Mouse (Mus musculus) frontal cortex, adult (tissue): Measurements from ENCODE around the gene Kifap3.
"Not testable (repeated sequence)": the region's sequence is repeated elsewhere in the genome, so short reads cannot be mapped to it uniquely, and the experiment has no call there.

ENCODE experiments used
- ATAC-seq: cut with Nextera tagmentation; 2 replicates; pipeline ENCODE4 v1.9.2; 2017; ENCODE audit warnings: mild to moderate bottlenecking, moderate library complexity, mixed read lengths; ENCODE audit not compliant: low TSS enrichment

The Kifap3 gene

DNA sequence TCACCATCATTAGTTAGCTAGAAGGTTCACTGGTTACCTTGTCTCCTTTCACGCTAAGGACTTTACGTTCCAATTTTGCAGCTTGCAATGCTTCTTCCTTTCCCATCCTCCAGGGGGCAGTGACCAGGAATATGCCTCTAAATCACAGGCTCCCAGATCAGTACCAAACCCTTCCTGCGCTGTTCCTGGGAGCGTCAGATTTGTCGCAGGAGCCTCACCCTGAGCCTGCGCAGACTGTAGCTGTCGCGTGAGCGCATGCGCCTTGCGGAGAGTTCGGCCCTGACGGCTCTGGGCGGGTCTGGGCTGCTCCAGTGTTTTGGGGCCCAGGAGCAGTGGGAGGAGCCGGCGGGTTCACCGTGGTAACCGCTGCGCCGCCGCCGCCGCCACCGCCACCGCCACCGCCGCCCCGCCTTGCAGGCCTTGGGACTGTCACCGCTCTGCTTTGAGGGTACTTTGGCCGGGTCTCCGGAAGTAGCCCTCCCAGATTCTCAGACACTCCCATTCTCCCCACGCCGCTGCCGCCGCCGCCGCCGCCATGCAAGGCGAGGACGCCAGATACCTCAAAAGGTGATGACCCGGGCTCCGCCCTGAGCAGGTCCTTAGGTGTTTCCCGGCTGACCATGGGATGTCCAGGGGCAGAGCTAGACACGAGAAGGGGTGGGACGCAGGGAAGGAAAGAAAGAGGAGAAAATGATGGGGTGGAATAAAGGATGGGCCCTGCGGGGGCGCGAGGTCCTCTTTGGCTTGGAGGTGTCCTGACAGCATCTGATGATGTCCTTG, at the start of gene Kifap3:
TSS of gene Kifap3 (plus strand) at position 248 of the 780 bp plus-strand sequence.
- peak; percentile 100 for ATAC-seq

DNA sequence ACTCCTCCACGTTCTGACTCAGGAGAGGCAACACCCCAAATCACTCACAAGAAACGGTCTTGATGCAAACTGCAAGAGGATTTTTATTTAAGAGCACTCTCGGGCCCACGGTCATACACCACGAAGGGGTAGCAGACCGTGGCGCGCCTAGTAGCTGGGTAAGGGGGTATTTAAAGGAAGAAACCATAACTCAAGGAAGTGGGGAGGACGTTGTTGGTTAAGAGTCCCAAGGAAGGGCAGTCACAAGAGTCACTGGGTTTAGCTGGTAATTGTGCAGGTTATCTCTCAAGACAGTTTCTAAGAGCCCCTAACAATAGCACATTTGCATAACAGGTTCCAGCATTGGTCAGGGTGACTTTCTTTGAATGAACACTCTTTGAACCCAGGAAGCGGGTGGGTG, 48.2 kb upstream of the Kifap3 start:
- ATAC-seq = not testable (repeated sequence)

DNA sequence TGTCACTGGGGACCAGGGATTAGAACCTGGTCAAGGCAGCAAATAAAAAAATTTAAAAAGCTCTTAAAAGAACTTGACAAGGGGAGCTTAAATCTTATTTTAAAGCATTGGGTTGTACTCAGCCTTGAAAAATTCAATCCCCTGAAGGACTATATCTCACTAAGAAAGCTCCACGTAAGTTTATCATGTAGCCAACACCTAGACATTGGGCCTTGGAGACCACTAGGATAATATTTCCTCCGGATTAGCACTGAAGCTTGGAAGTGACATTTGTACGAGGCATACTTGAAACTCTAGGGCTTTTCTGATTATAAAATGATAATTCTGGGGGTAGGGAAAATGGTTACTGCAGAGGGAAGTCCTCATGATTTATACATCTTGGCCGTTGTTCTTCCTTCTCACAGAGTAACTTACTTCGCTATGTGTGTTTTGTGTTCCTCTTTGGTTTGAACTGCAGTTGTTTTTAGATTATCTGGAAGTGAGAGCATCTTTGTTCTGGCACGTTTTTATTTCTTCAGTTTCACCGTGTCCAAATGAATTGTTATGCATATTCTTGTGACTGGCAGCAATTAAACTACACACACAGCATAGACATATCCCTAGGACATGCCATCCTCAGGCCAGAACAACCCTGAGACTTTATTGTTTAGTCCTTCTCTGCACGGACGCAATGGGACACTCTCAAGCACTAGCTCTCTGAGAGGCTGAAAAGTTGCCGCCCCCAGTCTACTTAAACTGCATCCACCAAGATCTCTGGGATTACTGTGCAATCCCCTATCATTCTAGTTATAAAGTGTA, 42.7 kb upstream of the Kifap3 start:
- ATAC-seq = no peak

DNA sequence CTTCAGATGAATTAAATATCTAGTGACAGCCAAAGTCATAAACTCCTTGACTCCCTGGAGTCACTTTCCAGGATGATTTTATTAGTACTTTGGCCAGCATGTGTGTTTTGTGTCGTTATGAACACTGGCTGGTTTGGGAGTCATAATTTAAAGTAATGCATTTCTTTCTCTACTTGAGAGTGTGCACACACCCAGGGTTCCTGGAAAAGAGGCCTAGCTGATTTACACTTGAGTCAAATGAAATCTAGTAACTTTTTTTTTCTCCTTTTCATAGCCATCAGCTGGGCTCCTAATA, 42.2 kb upstream of the Kifap3 start:
- no peak for ATAC-seq

DNA sequence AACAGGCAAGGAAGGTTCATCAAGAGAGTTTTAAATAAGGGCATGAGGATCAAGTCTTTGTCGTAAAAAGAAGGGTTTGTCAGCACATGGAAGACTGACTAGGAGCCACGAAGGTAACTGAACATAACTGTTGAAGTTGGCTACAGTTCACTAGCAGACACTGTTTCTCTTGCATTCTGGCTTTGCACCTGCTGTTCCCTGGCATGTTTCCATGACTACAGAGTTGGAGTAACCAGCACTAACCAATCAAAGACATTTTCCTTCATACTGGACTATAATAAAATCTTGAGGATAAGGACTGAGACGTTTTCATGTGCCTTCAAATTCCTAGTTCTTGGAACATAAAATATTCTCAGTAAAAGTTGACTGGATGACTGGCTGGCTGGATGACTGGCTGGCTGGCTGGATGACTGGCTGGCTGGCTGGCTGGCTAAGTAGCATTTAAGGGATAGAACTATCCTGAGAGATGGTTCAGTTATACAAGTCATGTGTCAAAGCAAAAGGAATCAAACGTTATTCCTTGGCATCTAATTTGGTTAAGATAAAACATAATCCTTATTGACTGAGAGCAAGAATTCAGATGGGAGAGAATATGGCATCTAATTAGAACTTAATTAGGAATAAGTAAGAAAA, 27.9 kb upstream of the Kifap3 start:
- ATAC-seq = no peak

DNA sequence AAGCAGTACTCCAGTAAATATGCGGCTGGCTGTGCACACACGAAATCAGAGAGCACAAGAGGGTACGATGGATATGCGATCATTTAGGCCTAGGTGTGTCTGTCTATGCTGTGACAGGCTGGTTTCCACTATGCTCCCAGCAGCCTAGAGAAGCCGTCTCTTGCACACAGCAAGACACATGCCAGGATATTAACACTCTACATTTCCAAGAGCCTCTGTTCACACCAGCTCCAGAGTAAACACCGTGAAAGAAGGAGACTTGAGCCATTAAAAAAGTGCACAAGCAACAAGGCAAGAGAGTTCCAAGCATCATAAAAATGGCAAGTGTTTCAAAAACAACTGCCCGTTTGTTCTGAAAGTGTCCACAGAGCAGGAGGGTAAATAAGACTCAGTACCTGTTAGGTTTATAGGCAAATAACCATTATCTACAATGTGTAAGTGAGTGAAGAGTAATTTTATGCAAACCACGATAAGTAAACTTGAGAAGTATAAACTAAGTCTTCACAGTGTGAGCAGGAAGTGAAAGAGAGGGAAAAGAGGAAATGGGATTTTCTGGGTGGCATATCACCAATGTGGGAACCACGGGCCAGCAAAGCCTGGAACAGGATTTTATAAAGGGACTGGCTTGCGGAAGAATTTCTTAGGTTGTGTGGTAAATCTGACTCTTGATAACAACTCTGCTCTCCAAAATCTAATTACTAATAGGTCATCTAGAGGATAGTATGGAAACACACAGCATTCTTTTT, 21.7 kb upstream of the Kifap3 start:
- no peak for ATAC-seq

DNA sequence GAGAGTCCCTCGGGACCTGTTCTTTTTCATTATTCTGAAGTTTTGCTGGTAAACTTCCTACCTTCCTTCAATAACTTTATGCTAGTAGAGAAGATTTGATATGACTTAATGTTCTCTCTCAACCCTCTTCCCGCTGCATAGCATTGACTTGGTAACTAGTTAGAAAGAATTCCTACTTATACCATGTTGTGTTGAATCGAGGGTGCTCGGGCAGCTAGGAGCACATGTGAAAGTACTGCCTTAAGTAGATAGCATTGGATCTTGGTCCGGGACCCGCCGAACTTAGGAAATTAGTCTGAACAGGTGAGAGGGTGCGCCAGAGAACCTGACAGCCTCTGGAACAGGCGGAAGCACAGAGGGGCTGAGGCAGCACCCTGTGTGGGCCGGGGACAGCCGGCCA, 4.2 kb downstream of the Kifap3 start:
- ATAC-seq = not testable (repeated sequence)

DNA sequence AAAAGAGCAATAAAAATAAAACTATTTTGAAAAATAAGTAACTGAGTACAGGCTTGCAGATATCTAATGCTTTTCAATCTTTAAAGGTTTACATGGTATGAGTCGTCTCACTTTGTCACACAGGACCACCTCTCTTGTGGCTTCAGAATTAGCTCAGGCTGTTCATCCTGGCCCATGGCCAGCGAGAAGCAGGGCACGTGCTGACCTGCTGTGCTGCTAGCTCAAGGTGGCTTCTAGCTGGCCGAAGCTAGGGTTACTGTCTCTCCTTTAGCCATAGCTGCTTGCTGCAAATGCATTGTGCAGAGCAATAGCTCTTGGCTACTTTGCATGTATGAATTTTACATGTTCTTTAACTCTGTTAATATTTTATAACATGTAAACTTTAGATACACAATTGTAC, 42.0 kb downstream of the Kifap3 start:
- no peak for ATAC-seq

DNA sequence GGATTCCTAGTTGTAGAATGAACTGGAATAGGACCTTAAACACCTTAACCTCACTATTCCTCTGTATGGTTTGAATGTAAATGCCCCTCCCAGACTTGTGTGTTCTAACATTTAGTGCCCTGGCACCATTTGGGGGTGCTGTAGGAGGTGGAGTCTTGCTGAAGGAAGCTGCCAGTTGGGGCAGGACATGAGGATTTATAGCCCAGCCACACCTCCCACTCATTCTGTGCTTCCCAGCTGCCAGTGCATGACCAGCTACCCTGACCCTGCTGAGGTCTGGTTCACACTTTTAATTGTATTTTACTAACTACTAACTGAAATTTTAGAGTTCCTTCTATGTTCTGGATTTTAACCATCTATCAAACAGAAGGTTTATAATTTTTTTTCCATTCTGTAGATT, 50.1 kb downstream of the Kifap3 start:
- ATAC-seq = no peak

DNA sequence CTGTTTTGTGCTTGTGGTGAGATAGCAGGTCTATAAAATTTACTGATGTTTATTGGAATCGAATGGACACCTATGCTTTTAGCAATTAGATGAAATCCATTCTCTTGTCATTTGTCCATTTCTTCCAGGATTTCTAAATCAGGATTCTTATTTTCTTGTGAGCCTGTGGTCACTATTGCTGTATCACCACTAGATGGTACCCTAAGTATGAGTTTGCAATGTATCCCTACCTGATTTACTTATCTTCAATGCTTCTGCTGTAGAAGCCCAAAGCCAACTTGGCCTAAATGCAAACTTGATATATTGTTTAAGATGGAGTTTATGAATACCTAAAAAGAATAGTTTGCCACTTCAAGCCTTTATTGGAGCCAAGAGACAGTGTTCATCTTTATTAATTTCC, 54.7 kb downstream of the Kifap3 start:
- peak; percentile 91 for ATAC-seq

DNA sequence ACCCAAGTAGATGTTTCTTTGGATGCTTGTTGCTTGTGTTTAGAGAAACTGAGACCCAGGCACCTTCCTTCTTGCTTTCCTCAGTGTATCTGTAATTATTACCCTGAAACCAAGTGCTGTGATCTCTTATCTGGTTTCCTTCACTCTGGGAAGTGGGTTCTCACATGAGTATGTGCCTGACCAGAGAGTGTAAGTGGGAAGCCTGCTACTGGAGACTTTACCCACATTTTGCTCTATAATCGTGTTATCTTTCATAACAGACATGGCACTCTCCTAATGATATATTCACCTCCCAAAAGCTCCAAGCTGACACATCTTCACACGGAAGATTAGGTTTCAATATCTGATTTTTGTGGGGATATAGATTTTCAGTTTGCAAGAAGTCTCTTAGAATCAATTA, 55.7 kb downstream of the Kifap3 start:
- ATAC-seq = no peak

DNA sequence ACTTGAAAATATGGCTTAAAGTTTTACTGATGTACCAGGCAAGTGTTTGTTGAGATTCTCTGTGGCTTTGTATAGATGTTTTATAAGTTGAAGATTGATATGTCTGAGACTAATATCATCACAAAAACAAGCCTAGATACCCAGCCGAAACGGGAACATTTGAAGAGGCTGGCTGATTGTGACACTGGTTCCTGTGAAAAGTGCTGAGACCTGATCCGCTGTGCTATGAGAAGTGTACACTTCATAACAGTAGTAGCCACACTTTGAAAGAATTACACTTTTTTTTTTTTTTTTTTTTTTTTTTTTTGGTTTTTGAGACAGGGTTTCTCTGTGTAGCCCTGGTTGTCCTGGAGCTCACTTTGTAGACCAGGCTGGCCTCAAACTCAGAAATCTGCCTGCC, 59.1 kb downstream of the Kifap3 start:
- not testable (repeated sequence) for ATAC-seq

DNA sequence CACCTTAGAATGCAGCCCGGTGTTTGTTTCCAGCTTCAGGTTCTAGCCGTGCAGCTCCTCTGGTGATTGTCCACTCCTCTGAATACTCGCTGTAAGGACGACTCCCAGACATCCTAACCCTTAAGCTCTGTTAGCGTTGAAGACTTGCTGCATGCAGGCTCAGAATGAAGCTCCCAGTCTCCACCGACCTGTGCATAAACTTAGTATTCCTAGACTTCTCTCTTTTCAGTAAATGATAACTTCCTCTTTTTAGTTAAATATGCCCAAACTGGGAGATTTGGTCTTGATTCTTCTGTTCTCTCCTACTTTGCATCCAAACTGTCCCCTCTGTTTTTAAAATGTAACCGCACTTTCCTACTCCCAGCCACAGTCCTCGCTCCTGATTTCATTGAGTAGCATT, 61.2 kb downstream of the Kifap3 start:
- ATAC-seq = no peak

DNA sequence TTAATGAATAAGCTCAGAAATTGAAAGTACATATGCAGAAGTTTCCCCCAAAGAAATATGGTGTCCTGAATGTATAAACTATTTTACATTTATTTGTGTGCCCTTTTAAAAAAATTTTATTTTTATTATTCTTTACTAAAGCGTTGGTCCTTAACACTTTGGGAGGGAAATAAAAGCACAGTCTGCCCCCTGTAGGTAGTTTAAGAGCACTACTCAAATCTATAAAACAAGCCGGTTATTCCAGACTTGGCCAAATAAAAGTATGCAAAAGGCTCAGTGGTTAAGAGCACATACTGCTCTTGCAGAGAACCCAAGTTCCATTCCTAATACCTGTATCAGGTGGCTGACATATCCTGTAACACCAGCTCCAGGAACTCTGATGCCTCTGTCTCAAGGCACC, 62.9 kb downstream of the Kifap3 start:
- ATAC-seq = no peak

DNA sequence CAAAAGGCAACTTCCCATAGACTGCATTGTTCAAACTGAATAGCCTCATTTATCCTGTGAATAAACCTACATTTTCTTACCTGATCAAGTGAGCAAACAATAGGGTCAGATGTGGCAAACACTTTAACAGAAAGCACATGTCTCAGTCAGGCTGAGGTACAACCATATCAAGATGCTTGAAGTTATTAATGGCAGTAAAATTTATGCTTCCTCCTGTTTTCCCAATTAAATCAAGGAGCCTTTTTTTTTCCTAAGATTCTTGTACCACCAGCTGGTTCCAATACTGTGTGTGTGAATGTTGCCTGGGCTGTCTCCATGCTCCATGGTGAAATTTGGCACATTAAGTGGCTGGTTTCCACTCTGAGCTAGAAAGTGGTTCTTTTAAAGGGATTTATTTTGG, 64.5 kb downstream of the Kifap3 start:
- ATAC-seq = no peak

DNA sequence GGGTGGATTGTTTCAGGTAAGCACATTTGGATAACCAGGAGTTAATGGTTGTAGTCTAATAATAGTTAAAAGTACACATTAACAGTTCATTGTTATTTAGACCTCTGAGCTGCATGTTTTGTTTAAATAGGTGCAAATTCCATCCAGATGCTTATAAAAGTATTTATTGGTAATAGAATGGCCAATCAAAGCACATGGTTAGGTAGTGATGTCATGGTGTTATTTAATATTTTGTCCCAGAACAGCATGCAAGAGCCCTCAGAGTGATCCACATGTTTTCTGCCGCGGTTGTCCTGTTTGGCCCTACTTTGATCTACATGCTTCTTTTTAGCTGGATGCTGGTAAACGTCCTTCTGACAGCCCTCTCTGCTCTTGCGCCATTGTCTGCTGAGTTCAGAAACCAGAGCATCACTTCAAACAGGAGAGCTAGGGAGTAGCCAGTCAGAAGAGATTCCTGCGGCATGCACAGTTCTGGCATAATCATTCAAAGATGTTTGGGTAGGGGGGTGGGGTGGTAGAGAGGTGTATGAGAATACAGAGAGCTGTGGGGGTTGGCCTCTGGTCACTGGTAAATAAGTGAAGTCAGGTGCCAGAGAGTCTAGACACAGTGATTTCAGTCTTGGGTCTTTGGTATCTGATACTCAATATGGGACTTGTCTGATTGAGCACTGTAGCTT, 73.6 kb downstream of the Kifap3 start:
- ATAC-seq = no peak

DNA sequence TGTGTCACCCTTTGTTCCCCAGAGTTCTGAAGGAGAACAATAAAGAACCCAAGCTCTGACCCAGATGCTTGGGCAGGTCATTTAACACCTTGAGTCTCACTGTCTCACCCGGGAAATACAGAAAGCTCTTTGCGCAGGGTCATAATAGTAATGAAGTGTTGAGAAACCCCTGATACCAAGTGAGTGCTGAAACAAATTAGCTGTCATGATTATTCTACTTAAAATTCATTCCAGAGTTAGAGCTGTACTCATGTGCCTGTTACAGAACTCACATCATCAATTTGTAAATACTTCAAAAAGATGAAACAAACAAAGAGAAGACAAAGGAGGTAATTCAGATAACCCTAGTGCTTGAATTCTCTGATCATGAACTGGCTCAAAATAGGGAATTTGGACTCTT, 79.0 kb downstream of the Kifap3 start:
- ATAC-seq = no peak

DNA sequence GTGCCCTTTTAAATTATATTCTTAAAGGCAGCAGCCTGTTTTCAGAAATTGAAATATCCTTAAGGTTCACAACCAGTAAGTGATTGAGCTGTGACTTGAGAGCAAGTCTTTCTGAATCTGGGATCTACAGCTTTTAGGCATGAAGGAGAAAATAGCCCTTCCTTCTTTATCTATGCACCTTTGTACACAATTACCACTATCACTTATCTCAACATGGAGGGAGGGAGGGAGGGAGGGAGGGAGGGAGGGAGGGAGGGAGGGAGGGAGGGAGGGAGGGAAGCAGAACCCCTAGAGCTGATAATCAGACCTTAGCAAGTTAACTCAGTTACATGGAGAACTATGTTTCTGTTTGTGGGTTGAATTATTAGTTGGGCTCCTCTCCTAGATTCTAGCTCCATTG, 82.2 kb downstream of the Kifap3 start:
- ATAC-seq = no peak

DNA sequence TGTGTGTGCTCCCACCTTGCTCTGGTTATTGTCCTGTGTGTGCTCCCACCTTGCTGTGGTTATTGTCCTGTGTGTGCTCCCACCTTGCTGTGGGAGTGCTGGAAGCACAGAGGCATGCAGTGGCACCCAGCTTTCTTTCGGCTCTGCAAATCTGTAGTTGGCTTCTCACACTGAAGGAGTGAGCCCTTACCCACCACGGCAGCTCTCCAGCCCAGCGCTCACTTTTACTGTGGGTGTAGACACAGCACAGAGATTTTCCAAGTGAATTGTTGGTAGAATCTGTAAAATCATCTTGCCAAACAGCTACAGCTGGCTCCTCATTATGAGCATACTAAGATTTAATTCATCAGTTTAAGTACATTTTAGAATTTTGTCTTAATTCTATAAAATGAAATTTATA, 93.8 kb downstream of the Kifap3 start:
- ATAC-seq = peak; percentile 95

DNA sequence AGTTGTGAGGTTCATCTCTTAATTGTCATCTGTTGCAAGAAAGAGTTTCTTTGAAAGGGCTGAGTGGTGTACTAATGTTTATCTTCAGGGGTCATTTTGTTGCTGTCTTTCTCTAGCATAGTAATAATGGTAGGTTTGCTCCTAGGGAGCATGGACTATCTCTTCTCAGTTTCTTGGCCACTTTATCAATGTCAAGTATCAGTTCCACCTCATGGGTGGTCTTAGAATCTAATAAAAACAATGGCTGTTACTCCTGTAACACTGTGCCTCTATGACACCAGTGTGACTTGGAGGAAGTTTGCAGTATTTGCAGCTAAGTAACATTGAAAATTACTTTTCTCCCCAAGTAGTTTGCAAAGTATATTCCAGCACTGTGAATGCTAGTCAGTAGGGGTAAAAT, 110.2 kb downstream of the Kifap3 start:
- ATAC-seq = no peak

DNA sequence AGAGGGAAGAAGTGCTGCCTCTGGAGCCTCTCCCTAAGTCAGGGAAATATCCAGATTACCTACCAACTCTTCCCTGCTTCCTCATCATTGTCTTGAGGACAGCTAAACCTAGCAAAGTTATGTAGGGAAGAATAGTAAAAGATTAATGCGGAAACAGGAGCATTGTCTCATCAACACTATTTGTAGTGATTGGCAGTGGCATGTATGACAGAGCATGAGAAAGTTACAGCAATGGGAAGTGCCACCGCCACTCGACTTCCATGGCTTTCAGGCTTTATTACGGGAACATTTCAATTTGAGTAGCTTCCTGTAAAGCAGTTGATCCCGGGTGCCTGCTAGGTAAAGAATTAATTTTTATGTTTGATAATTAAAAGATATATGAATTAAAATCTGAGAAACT, 113.9 kb downstream of the Kifap3 start:
- no peak for ATAC-seq
